Mouse (Mus musculus): ENCODE measurements around the gene Tulp3. TPM values are rescaled to one million over a fixed set of nuclear protein-coding genes. Genes with fewer than 3 reads are reported as not detected.
A peak's percentile ranks its signal among the peaks of the same experiment; 100 is the strongest.
"Not testable (repeated sequence)": the region's sequence is repeated elsewhere in the genome, so short reads cannot be mapped to it uniquely, and the experiment has no call there.

Gene Tulp3
- total RNA-seq (2021): 10 to 100 TPM; 23.2 to 24.2 TPM
- long read RNA-seq, partial matches to known transcripts: 0 of 7 reads
- long read RNA-seq, other reads (novel, unspliced or antisense): 3 of 7 reads

GRCm38 (mm10) chr6:128355726-128356416 is at the start of gene Tulp3:
TSS of gene Tulp3 (minus strand) at chr6:128355851.
- peak; percentile 99 for DNase-seq (ENCODE audit: low spot score in 2 of 2)

GRCm38 (mm10) chr6:128404708-128405107 is 49.1 kb upstream of the Tulp3 start:
- DNase-seq (ENCODE audit: low spot score in 2 of 2): no peak

- peak; percentile 43 to 55 for DNase-seq (ENCODE audit: low spot score in 2 of 2)
Observed at GRCm38 (mm10) chr6:128399421-128400185, 44.0 kb upstream of the Tulp3 start.

- DNase-seq (ENCODE audit: low spot score in 2 of 2): no peak
Observed at GRCm38 (mm10) chr6:128398996-128399395, 43.3 kb upstream of the Tulp3 start, which contains the start of gene Nrip2. TSS of gene Nrip2 (plus strand) at chr6:128399296.

GRCm38 (mm10) chr6:128397574-128398261 is 42.1 kb upstream of the Tulp3 start:
- no peak for DNase-seq (ENCODE audit: low spot score in 2 of 2)

GRCm38 (mm10) chr6:128390683-128391082 is 35.0 kb upstream of the Tulp3 start:
- DNase-seq (ENCODE audit: low spot score in 2 of 2): no peak

- DNase-seq (ENCODE audit: low spot score in 2 of 2): no peak
Observed at GRCm38 (mm10) chr6:128389185-128389584, 33.5 kb upstream of the Tulp3 start.

- DNase-seq (ENCODE audit: low spot score in 2 of 2): no peak
Observed at GRCm38 (mm10) chr6:128385026-128385425, 29.4 kb upstream of the Tulp3 start.

GRCm38 (mm10) chr6:128383752-128384151 is 28.1 kb upstream of the Tulp3 start:
- no peak for DNase-seq (ENCODE audit: low spot score in 2 of 2)

GRCm38 (mm10) chr6:128381254-128381653 is 25.6 kb upstream of the Tulp3 start:
- no peak for DNase-seq (ENCODE audit: low spot score in 2 of 2)

- DNase-seq (ENCODE audit: low spot score in 2 of 2): not testable (repeated sequence)
Observed at GRCm38 (mm10) chr6:128380594-128381167, 25.0 kb upstream of the Tulp3 start.

- no peak for DNase-seq (ENCODE audit: low spot score in 2 of 2)
Observed at GRCm38 (mm10) chr6:128379636-128380035, 24.0 kb upstream of the Tulp3 start.

GRCm38 (mm10) chr6:128376371-128377085 is 20.9 kb upstream of the Tulp3 start:
- DNase-seq (ENCODE audit: low spot score in 2 of 2): no peak

- peak in 1 of 2 experiments; percentile 35 for DNase-seq (ENCODE audit: low spot score in 2 of 2)
Observed at GRCm38 (mm10) chr6:128375192-128375591, 19.5 kb upstream of the Tulp3 start, which contains the start of the genes Tex52 and Gm44596. TSS of gene Tex52 (plus strand) at chr6:128375456. TSS of gene Gm44596 (plus strand) at chr6:128375503.

GRCm38 (mm10) chr6:128370040-128370439 is 14.4 kb upstream of the Tulp3 start:
- no peak for DNase-seq (ENCODE audit: low spot score in 2 of 2)

GRCm38 (mm10) chr6:128366466-128366865 is 10.8 kb upstream of the Tulp3 start:
- DNase-seq (ENCODE audit: low spot score in 2 of 2): no peak

GRCm38 (mm10) chr6:128364721-128365120 is 9.1 kb upstream of the Tulp3 start:
- DNase-seq (ENCODE audit: low spot score in 2 of 2): no peak

- no peak for DNase-seq (ENCODE audit: low spot score in 2 of 2)
Observed at GRCm38 (mm10) chr6:128363007-128363825, 7.6 kb upstream of the Tulp3 start.

- peak; percentile 82 to 89 for DNase-seq (ENCODE audit: low spot score in 2 of 2)
Observed at GRCm38 (mm10) chr6:128362381-128363006, 6.8 kb upstream of the Tulp3 start, which contains the start of the genes Rhno1 and Foxm1. TSS of gene Rhno1 (minus strand) at chr6:128362911. TSS of gene Foxm1 (plus strand) at chr6:128362967.
